Mouse (Mus musculus): ENCODE results near the gene Glrx2. TPM values are rescaled to one million over a fixed set of nuclear protein-coding genes. Genes with fewer than 3 reads are reported as not detected.
A peak's percentile ranks its signal among the peaks of the same experiment; 100 is the strongest.

Glrx2 gene
- polyA plus RNA-seq, 1 experiment = 107 TPM

- Histone ChIP-seq H3K27ac (ENCODE audit: insufficient read depth, low read length) (no peak overlapping the region), H3K4me1 (ENCODE audit: control insufficient read depth, insufficient read depth, low read length) (no peaks in the 10 kb centered on the region)
- TF ChIP-seq POLR2A (IDR thresholded peaks at IDR 0.05; ENCODE audit: extremely low read depth, insufficient read depth, low read length) (no peak), CTCF (IDR thresholded peaks at IDR 0.05; ENCODE audit: extremely low read depth, insufficient read depth, low read length) (no peak)
Observed at GRCm38 (mm10) chr1:143709966-143710626, 6.0 kb upstream of the Glrx2 start.

GRCm38 (mm10) chr1:143710627-143710976 is 5.5 kb upstream of the Glrx2 start:
- H3K27ac ChIP-seq (ENCODE audit: insufficient read depth, low read length) = no peak overlapping the region
- H3K4me1 ChIP-seq (ENCODE audit: control insufficient read depth, insufficient read depth, low read length) = no peaks in the 10 kb centered on the region
- no peak overlapping the region for H3K4me3 ChIP-seq (ENCODE audit: insufficient read depth, low read length)
- no peak for TF ChIP-seq POLR2A (IDR thresholded peaks at IDR 0.05; ENCODE audit: extremely low read depth, insufficient read depth, low read length)

More at GRCm38 (mm10) chr1:143709966-143710626, 6.0 kb upstream of the Glrx2 start:
- no peak overlapping the region for H3K4me3 ChIP-seq (ENCODE audit: insufficient read depth, low read length)

- H3K27ac ChIP-seq (ENCODE audit: insufficient read depth, low read length) = no peak overlapping the region
Observed at GRCm38 (mm10) chr1:143724456-143725064, 8.4 kb downstream of the Glrx2 start.

GRCm38 (mm10) chr1:143727701-143728445 is 11.7 kb downstream of the Glrx2 start:
- TF ChIP-seq POLR2A (IDR thresholded peaks at IDR 0.05; ENCODE audit: extremely low read depth, insufficient read depth, low read length) = no peak
- no peak for TF ChIP-seq CTCF (IDR thresholded peaks at IDR 0.05; ENCODE audit: extremely low read depth, insufficient read depth, low read length)
- no peaks in the 10 kb centered on the region for H3K4me1 ChIP-seq (ENCODE audit: control insufficient read depth, insufficient read depth, low read length)
- H3K4me3 ChIP-seq (ENCODE audit: insufficient read depth, low read length) = no peak overlapping the region
- no peak overlapping the region for H3K27ac ChIP-seq (ENCODE audit: insufficient read depth, low read length)

More at GRCm38 (mm10) chr1:143724456-143725064, 8.4 kb downstream of the Glrx2 start:
- Histone ChIP-seq H3K4me3 (ENCODE audit: insufficient read depth, low read length) (no peak overlapping the region), H3K4me1 (ENCODE audit: control insufficient read depth, insufficient read depth, low read length) (no peaks in the 10 kb centered on the region)
- TF ChIP-seq CTCF (IDR thresholded peaks at IDR 0.05; ENCODE audit: extremely low read depth, insufficient read depth, low read length) (no peak), POLR2A (IDR thresholded peaks at IDR 0.05; ENCODE audit: extremely low read depth, insufficient read depth, low read length) (no peak)

- Histone ChIP-seq H3K4me3 (ENCODE audit: insufficient read depth, low read length) (no peak overlapping the region), H3K4me1 (ENCODE audit: control insufficient read depth, insufficient read depth, low read length) (no peaks in the 10 kb centered on the region), H3K27ac (ENCODE audit: insufficient read depth, low read length) (no peak overlapping the region)
- TF ChIP-seq POLR2A (IDR thresholded peaks at IDR 0.05; ENCODE audit: extremely low read depth, insufficient read depth, low read length) = no peak
- TF ChIP-seq CTCF (IDR thresholded peaks at IDR 0.05; ENCODE audit: extremely low read depth, insufficient read depth, low read length) = 0 out of 2 replicates have a peak, but pooled peaks have one; percentile 7
Observed at GRCm38 (mm10) chr1:143730899-143731298, 14.8 kb downstream of the Glrx2 start.

GRCm38 (mm10) chr1:143731691-143732090 is 15.6 kb downstream of the Glrx2 start:
- Histone ChIP-seq H3K27ac (ENCODE audit: insufficient read depth, low read length) (no peak overlapping the region), H3K4me1 (ENCODE audit: control insufficient read depth, insufficient read depth, low read length) (no peaks in the 10 kb centered on the region), H3K4me3 (ENCODE audit: insufficient read depth, low read length) (no peak overlapping the region)
- TF ChIP-seq POLR2A (IDR thresholded peaks at IDR 0.05; ENCODE audit: extremely low read depth, insufficient read depth, low read length) (no peak), CTCF (IDR thresholded peaks at IDR 0.05; ENCODE audit: extremely low read depth, insufficient read depth, low read length) (no peak)

- TF ChIP-seq POLR2A (IDR thresholded peaks at IDR 0.05; ENCODE audit: extremely low read depth, insufficient read depth, low read length) (no peak), CTCF (IDR thresholded peaks at IDR 0.05; ENCODE audit: extremely low read depth, insufficient read depth, low read length) (no peak)
- H3K4me1 ChIP-seq (ENCODE audit: control insufficient read depth, insufficient read depth, low read length) = no peaks in the 10 kb centered on the region
- no peak overlapping the region for H3K27ac ChIP-seq (ENCODE audit: insufficient read depth, low read length)
- H3K4me3 ChIP-seq (ENCODE audit: insufficient read depth, low read length) = no peak overlapping the region
Observed at GRCm38 (mm10) chr1:143733914-143734410, 17.8 kb downstream of the Glrx2 start.

GRCm38 (mm10) chr1:143738811-143739210 is 22.7 kb downstream of the Glrx2 start:
- Histone ChIP-seq H3K4me3 (ENCODE audit: insufficient read depth, low read length) (peak overlapping the region; percentile 43), H3K4me1 (ENCODE audit: control insufficient read depth, insufficient read depth, low read length) (peaks cover 2% of the 10 kb centered on the region; the same call in 1 of the 2 replicates), H3K27ac (ENCODE audit: insufficient read depth, low read length) (peak overlapping the region; percentile 88)
- no peak for TF ChIP-seq CTCF (IDR thresholded peaks at IDR 0.05; ENCODE audit: extremely low read depth, insufficient read depth, low read length)
- no peak for TF ChIP-seq POLR2A (IDR thresholded peaks at IDR 0.05; ENCODE audit: extremely low read depth, insufficient read depth, low read length)

Data from cortical plate, adult 2 months (tissue).